Mouse (Mus musculus) liver, adult 2 months (tissue): Measurements from ENCODE around the gene Zbp1.

Source experiments
- CTCF ChIP-seq: fragments of 200-500 bp; IDR thresholded peaks from 2 replicates; pipeline ENCODE4 v1.5.1; 2011; ENCODE audit warnings: low read depth, low read length, control low read depth
- POLR2A ChIP-seq: fragments of 200-500 bp; IDR thresholded peaks from 2 replicates; pipeline ENCODE4 v1.6.1; 2011; ENCODE audit warnings: low read length, control low read depth; ENCODE audit not compliant: insufficient read depth; ENCODE audit errors: extremely low read depth

DNA sequence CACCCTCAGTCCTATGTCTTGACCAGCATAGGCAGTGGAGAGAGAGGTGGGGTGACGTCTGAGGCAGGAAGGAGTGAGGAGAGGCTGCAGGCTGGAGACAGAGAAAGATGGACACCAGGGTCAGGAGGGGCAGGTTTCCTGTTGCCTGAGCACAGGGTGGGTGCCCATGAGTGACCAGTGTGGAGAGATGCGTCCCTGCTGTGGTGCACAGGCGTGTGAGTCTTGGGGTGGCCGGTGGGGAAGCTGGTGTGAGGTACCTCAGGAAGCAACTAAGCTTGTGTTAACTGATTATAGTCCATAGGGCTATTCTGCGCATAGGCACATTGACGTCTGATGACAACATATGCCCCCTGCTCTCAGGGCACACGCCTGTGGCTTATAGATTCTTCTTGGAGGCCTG lies 39.7 kb downstream of the Zbp1 start:
- TF ChIP-seq CTCF (no peak), POLR2A (no peak)
